Mouse (Mus musculus): ENCODE measurements around the gene Dad1.

GRCm38 (mm10) chr14:54206750-54207550 lies 47.0 kb downstream of the Dad1 start:
- TF ChIP-seq CTCF (IDR thresholded peaks at IDR 0.05; ENCODE audit: extremely low read depth, insufficient read depth, insufficient read length, insufficient replicate concordance) (no peak), POLR2A (IDR thresholded peaks at IDR 0.05; ENCODE audit: low read depth, low read length) (no peak)
